Mouse (Mus musculus) CH12.LX (cell line): ENCODE results near the gene Kif19a. TPM values are rescaled to one million over a fixed set of nuclear protein-coding genes. Genes with fewer than 3 reads are reported as not detected.

Experiments used
- DNase-seq: peaks from one replicate; pipeline ENCODE4 v3.0.0-alpha.2; 2013; ENCODE audit errors: extremely low read depth
- H3K27ac ChIP-seq: 2 replicates; pipeline ENCODE4 v1.5.1; 2012; ENCODE audit warnings: low read depth, mild to moderate bottlenecking, control low read depth, moderate library complexity; ENCODE audit not compliant: insufficient read depth
- H3K27me3 ChIP-seq: replicated peaks from 2 replicates; pipeline ENCODE3; 2012; ENCODE audit warnings: inconsistent platforms
- H3K36me3 ChIP-seq, 2 experiments: replicated peaks in 1 of 2; 2 replicates each; pipeline versions ENCODE3 to v1.6.1; 2012; ENCODE audit warnings: inconsistent platforms in 1 of 2, low read length in 1 of 2, mild to moderate bottlenecking in 1 of 2, mixed read lengths in 1 of 2, moderate library complexity in 1 of 2; ENCODE audit not compliant: control insufficient read depth in 1 of 2, insufficient read depth in 1 of 2
- H3K4me1 ChIP-seq, 2 experiments: 2 replicates each; pipeline ENCODE4 v1.6.1; 2012; ENCODE audit warnings: inconsistent platforms in 1 of 2, moderate library complexity in 1 of 2; ENCODE audit not compliant: insufficient read depth in 2 of 2, control insufficient read depth in 1 of 2
- H3K4me2 ChIP-seq: 2 replicates; pipeline ENCODE4 v1.6.1; 2012; ENCODE audit warnings: low read depth, mild to moderate bottlenecking, control low read depth; ENCODE audit not compliant: poor library complexity, insufficient read depth, severe bottlenecking
- H3K4me3 ChIP-seq, 3 experiments: fragments of 150-350 bp in 1 of 3; sonication (generic) in 1 of 3; replicated peaks in 1 of 3; 2 replicates each; pipeline versions ENCODE3 to v1.5.1; 2011 to 2012; ENCODE audit warnings: low read depth in 2 of 3, low read length in 2 of 3, mild to moderate bottlenecking in 2 of 3, moderate library complexity in 2 of 3, control low read depth in 1 of 3, improper control_type of control experiment in 1 of 3, inconsistent platforms in 1 of 3, mixed read lengths in 1 of 3; ENCODE audit not compliant: poor library complexity in 1 of 3
- H3K79me2 ChIP-seq: replicated peaks from 2 replicates; pipeline ENCODE4 v1.6.1; 2012; ENCODE audit warnings: mild to moderate bottlenecking, moderate library complexity; ENCODE audit not compliant: control insufficient read depth, poor library complexity, insufficient read depth, severe bottlenecking; ENCODE audit errors: extremely low read depth
- H3K9ac ChIP-seq: 2 replicates; pipeline ENCODE4 v1.6.1; 2012; ENCODE audit warnings: low read depth, mild to moderate bottlenecking, control low read depth, moderate library complexity; ENCODE audit not compliant: insufficient read depth
- H3K9me3 ChIP-seq: replicated peaks from 2 replicates; pipeline ENCODE3; 2012; ENCODE audit warnings: low read length, inconsistent platforms, mixed read lengths
- BHLHE40 ChIP-seq: IDR thresholded peaks from 2 replicates; pipeline ENCODE4 v1.6.1; 2011; ENCODE audit warnings: mild to moderate bottlenecking, low read depth, low read length, improper control_type of control experiment
- CHD1 ChIP-seq: IDR thresholded peaks from 2 replicates; pipeline ENCODE4 v1.6.1; 2012; ENCODE audit warnings: low read depth, low read length, improper control_type of control experiment, inconsistent platforms
- CHD2 ChIP-seq: IDR thresholded peaks from 2 replicates; pipeline ENCODE4 v1.6.1; 2011; ENCODE audit warnings: low read length, improper control_type of control experiment
- CTCF ChIP-seq, 2 experiments: IDR thresholded peaks in 1 of 2; conservative IDR thresholded peaks in 1 of 2; 2 replicates each; pipeline ENCODE4 v1.5.1; 2011 to 2012; ENCODE audit warnings: low read depth in 2 of 2, low read length in 2 of 2, improper control_type of control experiment in 1 of 2, inconsistent platforms in 1 of 2, mild to moderate bottlenecking in 1 of 2, moderate library complexity in 1 of 2
- E2F4 ChIP-seq: IDR thresholded peaks from 2 replicates; pipeline ENCODE4 v1.6.1; 2011; ENCODE audit warnings: low read depth, low read length, improper control_type of control experiment; ENCODE audit not compliant: insufficient replicate concordance
- EP300 ChIP-seq: IDR thresholded peaks from 2 replicates; pipeline ENCODE4 v1.6.1; 2011; ENCODE audit warnings: low read length, improper control_type of control experiment
- GABPA ChIP-seq: IDR thresholded peaks from 2 replicates; pipeline ENCODE4 v1.6.1; 2012; ENCODE audit warnings: low read depth, low read length, improper control_type of control experiment, inconsistent platforms; ENCODE audit not compliant: insufficient replicate concordance
- HCFC1 ChIP-seq: IDR thresholded peaks from 2 replicates; pipeline ENCODE4 v1.6.1; 2012; ENCODE audit warnings: low read depth, mild to moderate bottlenecking, inconsistent platforms, low read length, improper control_type of control experiment
- JUN ChIP-seq: IDR thresholded peaks from 2 replicates; pipeline ENCODE4 v1.6.1; 2011; ENCODE audit warnings: low read depth, mild to moderate bottlenecking, low read length, improper control_type of control experiment, moderate library complexity; ENCODE audit not compliant: insufficient read depth
- JUND ChIP-seq: conservative IDR thresholded peaks from 2 replicates; pipeline ENCODE4 v1.6.1; 2011; ENCODE audit warnings: low read depth, low read length, improper control_type of control experiment
- KAT2A ChIP-seq: IDR thresholded peaks from 2 replicates; pipeline ENCODE4 v1.6.1; 2012; ENCODE audit warnings: low read length, improper control_type of control experiment, inconsistent platforms; ENCODE audit not compliant: insufficient replicate concordance
- MAX ChIP-seq: IDR thresholded peaks from 2 replicates; pipeline ENCODE4 v1.6.1; 2011; ENCODE audit warnings: low read length, improper control_type of control experiment
- MEF2A ChIP-seq: IDR thresholded peaks from 2 replicates; pipeline ENCODE4 v1.6.1; 2014; ENCODE audit warnings: low read depth, mild to moderate bottlenecking, inconsistent platforms, low read length, improper control_type of control experiment, borderline replicate concordance
- MXI1 ChIP-seq: IDR thresholded peaks from 2 replicates; pipeline ENCODE4 v1.6.1; 2011; ENCODE audit warnings: mild to moderate bottlenecking, low read depth, low read length, improper control_type of control experiment
- MYC ChIP-seq: IDR thresholded peaks from 2 replicates; pipeline ENCODE4 v1.6.1; 2011; ENCODE audit warnings: low read depth, mild to moderate bottlenecking, improper control_type of control experiment, low read length
- POLR2A ChIP-seq: IDR thresholded peaks from 2 replicates; pipeline ENCODE4 v1.6.1; 2011; ENCODE audit warnings: low read depth, mild to moderate bottlenecking, improper control_type of control experiment, low read length
- POLR2AphosphoS2 ChIP-seq: IDR thresholded peaks from 2 replicates; pipeline ENCODE4 v1.6.1; 2011; ENCODE audit warnings: low read depth, low read length, improper control_type of control experiment
- RAD21 ChIP-seq: IDR thresholded peaks from 2 replicates; pipeline ENCODE4 v1.6.1; 2011; ENCODE audit warnings: low read depth, mild to moderate bottlenecking, low read length, improper control_type of control experiment, moderate library complexity
- RCOR1 ChIP-seq: conservative IDR thresholded peaks from 2 replicates; pipeline ENCODE4 v1.6.1; 2012; ENCODE audit warnings: low read depth, mild to moderate bottlenecking, inconsistent platforms, low read length, improper control_type of control experiment
- SIN3A ChIP-seq: IDR thresholded peaks from 2 replicates; pipeline ENCODE4 v1.6.1; 2012; ENCODE audit warnings: low read length, improper control_type of control experiment, inconsistent platforms
- SMC3 ChIP-seq: IDR thresholded peaks from 2 replicates; pipeline ENCODE4 v1.6.1; 2011; ENCODE audit warnings: low read depth, low read length, improper control_type of control experiment
- TBP ChIP-seq: conservative IDR thresholded peaks from 2 replicates; pipeline ENCODE4 v1.6.1; 2011; ENCODE audit warnings: low read depth, low read length, improper control_type of control experiment
- TCF12 ChIP-seq: IDR thresholded peaks from 2 replicates; pipeline ENCODE4 v1.6.1; 2014; ENCODE audit warnings: low read depth, mild to moderate bottlenecking, inconsistent platforms, low read length, improper control_type of control experiment
- UBTF ChIP-seq: IDR thresholded peaks from 2 replicates; pipeline ENCODE4 v1.6.1; 2012; ENCODE audit warnings: low read depth, mild to moderate bottlenecking, inconsistent platforms, low read length, improper control_type of control experiment, moderate library complexity
- USF1 ChIP-seq: IDR thresholded peaks from 2 replicates; pipeline ENCODE4 v1.6.1; 2014; ENCODE audit warnings: low read depth, mild to moderate bottlenecking, inconsistent platforms, low read length, improper control_type of control experiment
- ZC3H11A ChIP-seq: IDR thresholded peaks from 2 replicates; pipeline ENCODE4 v1.6.1; 2012; ENCODE audit warnings: low read depth, mild to moderate bottlenecking, inconsistent platforms, low read length, improper control_type of control experiment
- ZNF384 ChIP-seq: IDR thresholded peaks from 2 replicates; pipeline ENCODE4 v1.6.1; 2012; ENCODE audit warnings: low read depth, low read length, improper control_type of control experiment, inconsistent platforms
- dilution Hi-C: fragments of 300-500 bp; cut with MboI; formaldehyde crosslinking; loops from 2 replicates; pipeline ENCODE4 v1.14.3; 2020; ENCODE audit warnings: low sequenced_read_pairs; ENCODE audit not compliant: extremely low pct_unique_long_range_greater_than_20kb, extremely low pct_ligation_motif_present
- in situ Hi-C: fragments of 300-500 bp; cut with MboI; formaldehyde crosslinking; loops from 3 replicates; pipeline ENCODE4 v1.14.3; 2019; ENCODE audit warnings: low sequenced_read_pairs, low pct_ligation_motif_present, low pct_unique_long_range_greater_than_20kb, mixed read lengths
- polyA plus RNA-seq: library from polyadenylated mRNA; unstranded; fragments of >175 nt; gene quantifications from 2 replicates; pipeline ENCODE4 v1.2.1, GENCODE M21; 2012; ENCODE audit warnings: low read depth; ENCODE audit not compliant: insufficient read length
- total RNA-seq, 2 experiments: library from RNA; depleted of rRNA; stranded (reverse); fragments of 300-350 nt in 1 of 2; fragments of >200 nt in 1 of 2; gene quantifications; 2 replicates each; pipeline ENCODE4 v1.2.3; 2012 to 2014

Kif19a gene
- total and polyA plus RNA-seq, 3 experiments: 1.4 to 8.2 (median 1.9) TPM

DNA sequence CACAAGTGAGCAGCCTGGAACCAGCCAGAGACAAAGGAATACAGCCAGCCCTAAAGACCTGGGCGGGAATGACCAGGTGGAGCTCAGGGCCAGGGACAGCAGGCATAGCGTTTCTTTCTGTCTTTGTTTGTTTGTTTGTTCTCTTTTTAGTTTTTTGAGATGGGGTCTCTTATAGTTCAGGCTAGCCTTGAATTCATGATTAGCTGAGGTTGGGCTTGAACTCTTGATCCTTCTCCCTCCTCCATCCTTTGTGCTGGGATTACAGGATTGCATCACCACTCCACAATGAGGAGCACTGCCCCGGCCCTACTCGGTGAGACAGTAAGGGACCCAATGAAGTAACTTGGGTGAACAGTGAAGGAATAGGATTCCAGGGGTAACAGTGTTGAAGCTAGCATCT, 29.5 kb downstream of the Kif19a start:
- dilution Hi-C loops (no loop called here), in situ Hi-C loops (loop anchor here (5.0 kb wide), 1 partner anchor 42 kb away; no protein-coding TSS in a partner anchor)
- Histone ChIP-seq H3K4me2 (no peak overlapping the region), H3K4me3 (no peak overlapping the region), H3K36me3 (peaks cover 0 to 4% of the 10 kb centered on the region in 2 experiments), H3K9ac (no peak overlapping the region), H3K4me1 (peaks cover 3 to 21% of the 10 kb centered on the region in 2 experiments; a peak in 3 of 4 replicates), H3K79me2 (no peaks in the 10 kb centered on the region), H3K27ac (no peak overlapping the region), H3K9me3 (peaks cover 11% of the 10 kb centered on the region), H3K27me3 (peaks cover 30% of the 10 kb centered on the region)
- DNase-seq: no peak
- 0 out of 2 replicates have a peak, but pooled peaks have one; percentile 2 for TF ChIP-seq SIN3A
- no peak for TF ChIP-seq TBP

DNA sequence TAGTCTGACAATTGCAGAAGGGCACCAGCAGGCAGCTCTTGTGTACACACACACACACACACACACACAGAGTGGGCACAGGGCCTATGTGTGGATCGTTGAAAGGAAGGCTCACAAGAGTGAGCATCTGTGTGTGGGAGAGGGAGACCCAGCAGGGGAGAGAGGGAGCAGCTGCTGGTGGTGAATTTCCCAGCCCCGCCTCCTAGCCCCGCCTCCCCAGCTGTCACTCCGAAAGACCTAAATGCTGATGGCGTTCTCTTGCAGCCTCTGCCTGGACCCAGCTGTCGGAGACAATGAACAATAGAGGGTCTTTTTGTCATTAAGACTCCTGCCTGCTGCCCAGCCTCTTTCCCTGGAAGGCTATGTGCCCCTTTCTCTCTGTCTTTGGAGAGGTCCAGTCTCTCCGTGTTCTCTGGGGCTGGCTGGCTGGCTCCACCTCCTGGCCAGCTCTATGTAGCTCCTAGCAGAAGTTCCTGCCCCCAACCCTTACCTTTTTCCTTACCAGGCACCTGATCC, 30.1 kb downstream of the Kif19a start:
- peaks cover 0 to 4% of the 10 kb centered on the region in 2 experiments for H3K36me3 ChIP-seq
- H3K79me2 ChIP-seq: no peaks in the 10 kb centered on the region
- H3K9ac ChIP-seq: no peak overlapping the region
- in situ Hi-C loops (loop anchor here (5.0 kb wide), 1 partner anchor 43 kb away; no protein-coding TSS in a partner anchor), dilution Hi-C loops (no loop called here)
- peak overlapping the region in 2 of 3 experiments; percentile 12 to 38 for H3K4me3 ChIP-seq
- peak; percentile 36 for DNase-seq
- H3K27me3 ChIP-seq: peaks cover 26% of the 10 kb centered on the region
- H3K4me2 ChIP-seq: peak overlapping the region; percentile 85
- peaks cover 11% of the 10 kb centered on the region for H3K9me3 ChIP-seq
- TF ChIP-seq SIN3A: no peak
- no peak for TF ChIP-seq JUND
- peak; percentile 32 for TF ChIP-seq RAD21
- no peak for TF ChIP-seq EP300
- no peak for TF ChIP-seq GABPA
- TF ChIP-seq BHLHE40: no peak
- no peak for TF ChIP-seq E2F4
- TF ChIP-seq CTCF (conservative IDR thresholded peaks at IDR 0.05 in 1 of 2, IDR thresholded peaks at IDR 0.05 in 1 of 2; ENCODE audit: low read depth in 2 of 2, low read length in 2 of 2): peak in 1 of 2 experiments; percentile 67; a peak in 2 of 4 replicates
- TF ChIP-seq ZC3H11A: no peak
- TF ChIP-seq POLR2A: no peak
- no peak for TF ChIP-seq MEF2A
- TF ChIP-seq MAX: no peak
- TF ChIP-seq MYC: no peak
- TF ChIP-seq MXI1: no peak
- TF ChIP-seq RCOR1: no peak
- TF ChIP-seq CHD1: no peak
- TF ChIP-seq TBP: no peak
- TF ChIP-seq JUN: no peak
- TF ChIP-seq ZNF384: no peak
- TF ChIP-seq KAT2A: no peak
- TF ChIP-seq POLR2AphosphoS2: no peak
- no peak for TF ChIP-seq TCF12
- TF ChIP-seq CHD2: no peak
- TF ChIP-seq HCFC1: no peak
- TF ChIP-seq SMC3: peak; percentile 61
- TF ChIP-seq USF1: no peak
- no peak for TF ChIP-seq UBTF
- peaks cover 3 to 21% of the 10 kb centered on the region in 2 experiments; a peak in 3 of 4 replicates for H3K4me1 ChIP-seq
- H3K27ac ChIP-seq: no peak overlapping the region
